Mouse (Mus musculus): Measurements from ENCODE around the gene Cass4. TPM values are rescaled to one million over a fixed set of nuclear protein-coding genes. Genes with fewer than 3 reads are reported as not detected.

Cass4 gene
- total RNA-seq, 2 experiments from 2014 or later: 0.23 to 0.27 TPM

GRCm38 (mm10) chr2:172441176-172441575, 47.6 kb downstream of the Cass4 start:
- no peak for DNase-seq

- no peak for DNase-seq
Measured at GRCm38 (mm10) chr2:172445617-172446016, 52.0 kb downstream of the Cass4 start.

DNA sequence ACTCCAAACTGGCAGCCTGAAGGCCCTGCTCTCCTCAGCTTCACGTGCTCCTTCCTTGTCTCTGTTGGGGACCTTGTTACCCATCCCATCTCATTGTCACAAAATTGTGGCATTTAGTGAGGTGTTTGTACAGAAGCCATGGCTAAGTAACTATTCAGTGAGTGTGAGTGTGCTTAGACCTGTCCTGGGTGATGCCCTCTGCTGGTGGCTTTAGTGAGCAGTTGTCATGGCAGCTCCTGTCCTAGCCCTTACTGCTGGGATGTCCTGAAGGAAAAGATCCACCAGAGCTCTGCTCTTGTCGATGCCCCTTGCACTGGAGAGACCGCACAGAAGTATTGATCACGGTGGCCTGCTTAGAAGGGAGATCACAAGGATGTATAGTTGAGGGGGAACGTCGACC, 53.7 kb downstream of the Cass4 start:
- no peak for DNase-seq

- DNase-seq: no peak
Measured at GRCm38 (mm10) chr2:172448329-172448728, 54.7 kb downstream of the Cass4 start.

DNA sequence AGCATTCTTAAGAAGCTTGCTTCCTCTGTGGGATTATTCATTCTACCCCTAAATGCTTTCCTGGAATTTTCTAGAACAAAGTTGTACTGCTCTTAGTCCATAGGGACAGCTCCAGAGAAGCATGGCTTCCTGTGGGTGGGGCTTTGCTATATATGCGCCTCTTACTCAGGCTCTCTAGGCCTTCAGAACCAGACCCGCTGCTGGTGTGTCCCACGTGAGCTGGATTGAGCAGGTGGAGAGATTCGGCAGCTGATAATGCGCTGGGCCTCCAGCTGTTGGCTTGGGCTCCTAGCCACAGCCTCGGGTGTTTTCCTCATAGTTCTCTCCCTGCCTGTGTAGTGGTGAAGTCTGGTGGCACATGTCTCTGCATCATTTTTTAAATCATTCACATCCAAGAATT, 57.0 kb downstream of the Cass4 start:
- DNase-seq: no peak

DNA sequence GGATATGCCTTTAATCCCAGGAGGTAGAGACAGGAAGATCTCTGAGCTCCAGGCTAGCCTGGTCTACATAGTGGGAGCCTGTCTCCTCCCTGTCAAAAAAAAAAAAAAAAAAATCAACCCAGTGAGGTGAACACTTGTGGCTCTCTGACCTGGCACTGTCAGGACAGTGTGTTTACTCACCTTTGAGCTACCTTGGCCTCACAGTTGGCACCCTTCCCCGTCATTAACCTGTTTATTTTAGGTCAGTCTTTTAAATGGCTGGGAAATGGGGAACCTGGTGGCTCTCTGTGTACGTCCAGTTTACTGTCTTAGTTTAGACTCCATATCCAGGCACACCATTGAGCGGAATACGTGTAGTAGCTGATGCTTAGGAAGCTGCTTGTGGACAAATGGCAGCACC, 58.4 kb downstream of the Cass4 start:
- DNase-seq: no peak

DNA sequence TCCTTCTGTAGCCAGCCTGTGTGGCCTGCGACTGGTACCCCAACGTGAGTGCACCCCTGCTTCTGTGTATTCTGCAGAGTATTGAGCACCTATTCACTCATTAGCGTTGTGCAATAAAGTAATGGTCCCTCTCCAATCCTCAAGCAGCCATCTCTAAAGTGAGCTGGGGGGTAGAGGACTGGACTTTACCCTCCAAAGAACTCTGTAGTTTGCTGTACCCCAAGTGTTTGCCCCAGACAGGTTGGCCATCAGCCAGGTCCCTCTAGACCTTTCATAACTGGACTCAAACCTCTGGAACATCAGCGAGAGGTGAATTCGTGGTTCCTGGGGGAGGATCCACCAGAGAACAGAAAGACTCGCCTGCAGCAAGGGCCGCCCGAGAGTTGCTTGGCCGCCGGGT, 58.9 kb downstream of the Cass4 start:
- no peak for DNase-seq

DNA sequence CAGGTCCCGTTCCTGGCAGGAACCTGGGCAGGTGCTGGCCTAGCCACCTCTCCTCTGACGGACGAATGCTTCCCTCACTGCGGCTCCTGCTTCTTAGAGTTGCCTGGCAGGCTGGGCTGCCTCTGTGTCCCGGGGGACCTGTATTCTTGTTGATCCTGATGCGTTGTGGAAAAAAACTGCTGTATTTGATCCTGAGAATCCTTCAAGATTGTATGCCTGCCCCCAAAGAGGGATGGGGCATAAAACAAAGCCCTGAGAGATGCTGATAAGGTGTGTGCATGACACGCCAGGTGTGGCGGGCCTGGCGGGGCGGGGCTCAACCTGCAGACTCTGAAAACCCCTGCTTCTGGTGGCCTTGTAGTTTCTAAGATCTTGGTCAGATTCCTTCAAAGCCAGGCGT, 64.9 kb downstream of the Cass4 start, which contains the start of gene Gcnt7:
Gene Gcnt7 (minus strand): TSS at position 101 of the 400 bp plus-strand sequence.
- DNase-seq: no peak

DNA sequence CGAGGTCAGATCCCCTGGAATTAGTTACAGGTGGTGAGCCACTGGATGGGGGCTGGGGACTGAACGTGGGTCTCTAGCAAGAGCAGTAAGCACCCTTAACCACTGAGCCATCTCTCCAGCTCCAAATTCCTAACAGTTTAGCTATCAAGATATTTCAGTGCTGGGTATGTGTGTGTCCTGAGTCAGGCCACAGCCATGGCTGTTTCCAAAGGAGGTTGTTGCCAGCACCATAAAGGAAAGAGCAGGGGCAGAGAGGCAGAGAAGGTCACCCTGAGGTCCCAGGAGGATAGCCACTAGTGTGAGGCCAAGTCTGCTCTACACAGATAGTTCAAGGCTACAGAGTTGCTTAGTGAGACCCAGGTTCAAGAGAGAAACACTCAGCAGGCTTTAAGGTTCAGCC, 67.1 kb downstream of the Cass4 start:
- no peak for DNase-seq

GRCm38 (mm10) chr2:172462813-172463212, 69.2 kb downstream of the Cass4 start:
- no peak for DNase-seq

GRCm38 (mm10) chr2:172466427-172467132, 73.0 kb downstream of the Cass4 start:
- no peak for DNase-seq

- DNase-seq: no peak
Measured at GRCm38 (mm10) chr2:172467206-172467605, 73.6 kb downstream of the Cass4 start.

GRCm38 (mm10) chr2:172468346-172468819, 74.8 kb downstream of the Cass4 start:
- no peak for DNase-seq

DNA sequence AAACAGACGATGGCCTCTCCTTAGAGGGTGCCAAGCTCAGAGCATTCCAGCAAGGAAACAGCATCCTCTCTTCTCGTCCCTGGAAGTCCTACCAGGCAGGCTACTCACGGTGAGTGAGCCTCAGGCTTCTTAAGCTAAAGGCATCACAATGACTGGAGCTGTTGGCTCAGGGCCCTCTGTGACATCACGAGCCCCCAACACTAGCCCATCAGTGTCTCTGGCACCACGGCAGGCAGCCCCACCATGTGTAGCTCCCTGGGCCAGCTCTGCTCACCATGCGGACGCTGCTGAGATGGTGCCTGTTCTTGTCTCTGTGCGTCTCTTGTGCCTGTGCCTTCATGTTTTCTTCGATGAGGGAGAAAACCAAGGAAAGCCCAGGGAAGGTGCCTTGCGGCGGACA, 78.7 kb downstream of the Cass4 start, which contains the start of gene Fam209:
Gene Fam209 (plus strand): TSS at position 203 of the 400 bp plus-strand sequence.
- no peak for DNase-seq

GRCm38 (mm10) chr2:172473591-172473990, 80.0 kb downstream of the Cass4 start:
- no peak for DNase-seq

DNA sequence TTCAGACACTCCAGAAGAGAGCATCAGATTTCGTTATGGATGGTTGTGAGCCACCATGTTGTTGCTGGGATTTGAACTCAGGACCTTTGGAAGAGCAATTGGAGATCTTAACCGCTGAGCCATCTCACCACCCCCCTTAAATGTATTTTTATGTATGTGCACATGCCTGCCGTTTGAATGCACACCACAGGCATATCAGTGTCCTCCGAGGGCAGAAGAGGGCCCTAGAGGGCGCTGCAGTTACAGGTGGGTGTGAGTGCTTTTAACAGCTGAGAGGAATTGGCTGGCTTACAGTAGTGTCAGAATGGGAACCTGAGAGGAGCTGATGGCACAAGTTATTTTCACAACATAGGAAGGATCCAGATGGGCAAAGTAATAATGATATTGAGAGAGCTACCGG, 81.4 kb downstream of the Cass4 start:
- no peak for DNase-seq

DNA sequence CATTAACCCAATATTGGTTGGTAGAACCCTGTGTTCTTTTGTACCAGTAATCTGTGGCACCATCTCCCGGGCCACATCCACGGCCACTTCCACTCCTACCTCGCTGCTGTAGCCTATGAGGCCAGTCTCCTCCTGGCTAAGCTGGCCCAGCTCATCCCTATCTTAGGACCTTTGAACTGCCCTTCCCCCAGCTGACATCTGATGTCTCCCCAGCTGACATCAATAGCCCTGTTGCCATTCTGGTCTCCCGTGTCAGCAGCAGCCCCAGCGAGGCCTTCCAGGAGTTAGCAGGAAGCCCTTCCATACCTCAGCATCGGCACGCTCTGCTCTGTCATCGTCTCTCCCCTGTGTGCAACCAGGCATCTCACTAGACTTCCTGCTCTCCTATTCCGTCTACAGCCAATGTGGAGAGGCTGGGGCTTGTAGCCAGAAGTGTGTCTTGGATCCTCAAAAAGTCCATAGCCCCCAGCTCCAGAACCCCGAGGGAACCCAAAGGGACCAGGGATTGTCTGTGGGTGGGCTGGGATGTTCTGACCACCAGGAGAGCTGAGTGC, 83.2 kb downstream of the Cass4 start:
- peak; percentile 57 for DNase-seq

DNA sequence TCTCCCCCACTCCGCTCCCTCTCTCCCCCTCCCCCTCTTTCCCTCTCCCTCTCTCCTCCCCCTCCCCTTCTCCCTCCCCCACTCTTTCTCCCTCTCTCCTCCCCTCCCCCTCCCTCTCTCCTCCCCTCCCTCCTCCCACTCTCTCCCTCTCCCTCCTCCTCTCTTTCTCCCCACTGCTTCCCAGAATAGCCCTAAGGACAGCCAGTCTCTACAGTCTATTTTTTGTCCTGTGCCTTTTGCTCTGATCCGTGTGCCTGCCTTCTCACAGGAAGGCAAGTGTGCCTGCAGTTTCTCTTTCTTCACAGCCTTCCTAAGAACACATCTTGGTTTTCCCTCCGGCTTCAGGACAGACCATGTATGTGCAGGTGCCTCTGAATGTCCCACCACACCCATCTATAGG, 83.8 kb downstream of the Cass4 start:
- DNase-seq: no peak

DNA sequence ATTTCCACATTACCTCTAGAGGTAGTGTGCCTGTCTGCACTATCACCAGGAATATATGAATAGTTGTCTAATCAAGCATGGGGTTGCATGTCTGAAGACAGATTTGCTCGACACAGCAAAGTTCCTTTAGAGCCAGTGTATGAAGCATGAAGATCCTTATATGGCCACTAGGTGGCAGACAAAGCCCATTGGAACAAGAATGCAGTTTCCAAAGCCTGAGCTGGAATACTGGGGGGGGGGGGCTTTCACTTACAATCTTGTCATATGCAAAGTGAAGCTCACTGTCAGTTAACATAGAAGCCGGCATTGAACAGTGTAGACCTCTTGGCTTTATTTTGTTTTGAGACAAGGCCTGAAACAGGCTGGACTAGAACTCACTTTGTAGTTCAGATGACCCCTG, 84.3 kb downstream of the Cass4 start:
- no peak for DNase-seq

GRCm38 (mm10) chr2:172480296-172480695, 86.7 kb downstream of the Cass4 start:
- no peak for DNase-seq

DNA sequence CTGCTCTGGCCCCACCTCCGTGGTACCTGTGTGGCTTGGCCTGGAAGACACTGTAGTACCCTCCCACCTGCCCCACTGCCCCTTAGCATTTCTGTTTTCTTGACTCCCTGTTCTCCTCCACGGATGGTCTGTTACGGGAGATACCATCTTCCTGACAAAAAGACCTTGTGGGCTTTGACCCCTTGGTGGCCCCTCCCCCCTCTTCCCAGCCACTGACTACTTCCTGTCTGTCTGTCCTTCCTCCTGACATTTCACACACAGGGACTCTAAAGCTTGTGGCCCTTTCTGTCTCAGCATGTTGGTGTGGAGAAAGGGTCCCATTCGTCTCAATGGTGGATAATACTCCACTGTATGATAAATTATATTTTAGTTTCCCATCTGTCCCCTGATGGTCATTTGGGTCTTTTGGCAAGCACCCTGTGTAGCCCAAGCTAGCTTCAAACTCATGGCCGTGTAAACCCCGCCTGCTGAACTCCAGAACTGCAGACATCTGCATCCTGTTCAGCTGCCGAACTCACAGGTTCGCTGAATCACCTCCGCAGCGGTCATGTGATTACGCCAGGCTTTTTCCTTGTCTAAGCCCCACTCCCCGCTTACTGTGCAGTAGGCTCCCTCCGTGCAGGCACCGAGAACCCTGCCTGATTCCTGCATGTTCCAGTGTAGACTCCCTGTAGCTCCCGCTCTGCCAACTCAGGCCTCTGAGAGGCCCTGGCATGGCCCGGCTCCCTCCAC, 88.2 kb downstream of the Cass4 start:
- no peak for DNase-seq

Data from gastrocnemius, postnatal 25 days (tissue).